Mouse (Mus musculus) CD4-positive, CD25-positive, alpha-beta regulatory T cell, adult 4 months (primary cell): ENCODE data around the gene Tex19.2. TPM values are rescaled to one million over a fixed set of nuclear protein-coding genes. Genes with fewer than 3 reads are reported as not detected.

Experiments used
- ATAC-seq: one replicate; pipeline ENCODE4 v1.8.0; 2017
- polyA plus RNA-seq, 2 experiments: library from polyadenylated mRNA; unstranded; fragments of 100-300 nt; shearing (Covaris generic); gene quantifications; one replicate each; pipeline ENCODE4 v1.2.1; 2017

Tex19.2 gene
- not detected for polyA plus RNA-seq

DNA sequence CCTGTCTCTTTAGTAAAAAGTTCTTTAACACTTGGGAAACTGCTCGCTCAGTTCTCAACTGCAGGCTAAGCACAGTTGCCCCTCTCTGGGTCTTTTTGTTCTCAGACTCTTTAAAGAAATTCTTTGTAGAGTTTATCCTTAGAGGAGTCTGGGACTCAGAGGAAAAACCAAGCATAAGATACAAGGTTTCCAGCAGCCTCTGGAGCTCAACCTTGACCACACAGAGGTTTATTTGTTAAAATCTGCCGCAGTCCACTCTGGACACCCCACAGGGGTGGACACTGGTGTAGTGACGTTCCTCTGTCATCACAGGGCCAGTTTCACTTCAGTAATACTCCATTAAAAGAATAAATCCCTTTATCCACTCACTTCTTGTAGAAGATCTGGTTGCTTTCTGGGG, at the start of gene Tex19.2:
Gene Tex19.2, minus strand, starts transcription at position 101 of the 400 bp plus-strand sequence.
- no peak for ATAC-seq

DNA sequence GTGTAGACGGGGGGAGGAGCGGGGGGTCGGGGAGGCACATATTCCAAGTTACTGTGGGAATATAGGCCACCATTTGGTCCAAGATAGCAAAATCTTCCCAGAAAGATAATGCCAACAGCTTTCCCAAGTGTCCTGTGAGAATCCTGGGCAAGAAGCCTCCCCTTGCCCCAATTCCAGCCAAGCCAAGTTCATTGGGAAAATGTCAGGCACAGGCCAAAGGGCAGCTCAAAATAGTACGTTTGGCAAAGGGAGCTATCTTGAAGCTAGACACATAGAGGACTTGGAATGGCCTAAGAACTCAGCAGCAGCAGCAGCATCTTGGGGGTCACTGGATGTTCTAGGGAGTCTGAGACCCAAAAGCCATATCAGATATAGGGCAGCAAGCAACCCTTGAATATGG, 45.3 kb upstream of the Tex19.2 start:
- no peak for ATAC-seq

DNA sequence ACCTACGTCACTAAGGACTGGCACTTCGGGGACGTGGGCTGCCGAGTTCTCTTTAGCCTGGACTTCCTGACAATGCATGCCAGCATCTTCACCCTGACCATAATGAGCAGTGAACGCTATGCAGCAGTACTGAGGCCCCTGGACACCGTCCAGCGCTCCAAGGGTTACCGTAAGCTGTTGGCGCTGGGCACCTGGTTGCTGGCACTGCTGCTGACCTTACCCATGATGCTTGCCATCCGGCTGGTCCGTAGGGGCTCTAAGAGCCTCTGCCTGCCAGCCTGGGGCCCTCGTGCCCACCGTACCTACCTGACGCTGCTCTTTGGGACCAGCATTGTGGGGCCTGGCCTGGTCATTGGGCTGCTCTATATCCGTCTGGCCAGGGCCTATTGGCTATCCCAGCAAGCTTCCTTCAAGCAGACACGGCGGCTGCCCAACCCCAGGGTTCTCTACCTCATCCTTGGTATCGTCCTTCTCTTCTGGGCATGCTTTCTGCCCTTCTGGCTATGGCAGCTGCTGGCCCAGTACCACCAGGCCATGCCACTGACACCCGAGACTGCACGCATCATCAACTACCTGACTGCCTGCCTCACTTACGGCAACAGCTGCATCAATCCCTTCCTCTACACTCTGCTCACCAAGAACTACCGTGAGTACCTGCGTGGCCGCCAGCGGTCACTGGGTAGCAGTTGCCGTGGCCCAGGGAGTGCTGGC, 42.3 kb upstream of the Tex19.2 start:
- ATAC-seq, result no peak

DNA sequence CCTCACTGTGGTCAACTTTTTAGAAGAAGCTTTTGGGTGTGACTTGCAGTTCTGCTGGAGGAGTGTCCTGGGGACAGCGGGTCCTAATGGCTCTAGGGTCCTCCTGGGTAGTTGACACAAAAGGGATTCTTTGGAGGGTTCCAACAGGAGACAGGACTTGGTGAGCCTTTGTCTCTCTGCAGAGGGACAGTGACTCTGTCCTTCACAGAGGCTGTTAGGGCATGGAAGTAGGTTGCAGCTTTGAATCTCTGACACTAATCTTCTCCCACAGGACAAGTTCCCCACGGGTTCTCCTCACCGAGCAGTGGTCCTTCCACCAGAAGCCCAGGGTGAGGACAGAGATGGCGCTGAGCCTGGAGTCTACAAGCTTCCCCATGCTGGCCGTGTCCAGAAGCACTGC, 41.5 kb upstream of the Tex19.2 start, which contains the start of gene Uts2r:
Gene Uts2r, plus strand, starts transcription at position 301 of the 400 bp plus-strand sequence.
- no peak for ATAC-seq

DNA sequence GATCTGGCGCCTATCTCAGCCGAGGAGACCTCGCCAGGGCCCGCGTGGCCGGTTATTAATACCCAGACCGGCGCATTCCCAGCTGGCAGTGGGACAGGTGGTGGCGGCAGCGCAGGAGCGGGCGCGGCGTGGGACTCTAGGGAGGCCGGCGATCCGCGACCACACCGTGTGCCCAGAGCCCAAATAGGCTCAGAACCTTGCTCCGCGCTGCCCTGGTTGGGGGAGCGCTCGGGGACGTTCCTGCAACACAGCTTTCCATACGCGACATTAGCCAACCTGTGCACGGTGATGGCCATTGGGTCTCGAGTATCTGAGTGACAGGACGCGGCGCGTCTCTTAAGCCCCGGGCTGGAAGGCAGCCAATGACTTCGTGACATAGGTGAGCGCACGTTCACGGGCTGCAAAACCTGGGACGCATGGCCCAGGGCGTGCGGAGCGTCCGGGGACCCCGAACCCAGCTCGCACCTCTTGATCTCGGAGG, 38.0 kb upstream of the Tex19.2 start:
- ATAC-seq, result no peak

DNA sequence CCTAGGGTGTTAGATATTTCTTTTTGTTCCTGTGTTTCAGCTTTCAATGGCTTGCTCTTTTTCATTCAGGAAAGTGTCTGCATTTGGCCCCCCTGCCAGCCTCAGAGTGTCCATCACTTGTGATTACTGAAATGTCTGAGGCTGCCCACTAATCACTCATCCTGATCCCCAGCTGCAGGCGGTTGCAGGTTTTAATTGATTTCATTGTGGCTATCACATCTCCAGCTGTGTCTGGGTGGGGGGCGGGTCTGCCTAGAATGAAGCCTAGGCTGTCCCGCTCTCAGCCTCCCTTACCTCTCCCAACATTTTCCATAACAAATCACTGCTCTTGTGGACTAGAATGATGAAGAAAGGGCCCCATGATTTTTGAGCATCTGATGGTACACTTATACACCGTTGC, 35.7 kb upstream of the Tex19.2 start:
- no peak for ATAC-seq

DNA sequence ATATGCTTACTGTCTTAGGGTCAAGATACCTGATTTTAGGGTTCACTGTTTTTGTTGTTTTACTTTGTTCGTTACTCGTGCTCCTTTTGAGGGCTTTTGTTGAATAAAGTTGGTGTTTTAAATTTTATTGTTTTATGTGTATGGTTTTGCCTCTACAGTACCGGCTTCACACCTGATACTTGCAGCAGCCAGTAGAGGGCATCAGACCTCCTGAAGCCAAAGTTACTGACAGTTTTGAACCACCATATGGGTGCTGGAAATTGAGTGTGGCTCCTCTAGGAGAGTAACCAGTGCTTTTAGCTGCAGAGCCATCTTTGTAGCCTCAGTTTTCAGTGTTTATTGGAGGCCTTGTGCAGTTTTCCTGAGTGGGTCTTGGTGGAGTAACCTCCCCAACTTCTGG, 29.7 kb upstream of the Tex19.2 start:
- ATAC-seq, result no peak

DNA sequence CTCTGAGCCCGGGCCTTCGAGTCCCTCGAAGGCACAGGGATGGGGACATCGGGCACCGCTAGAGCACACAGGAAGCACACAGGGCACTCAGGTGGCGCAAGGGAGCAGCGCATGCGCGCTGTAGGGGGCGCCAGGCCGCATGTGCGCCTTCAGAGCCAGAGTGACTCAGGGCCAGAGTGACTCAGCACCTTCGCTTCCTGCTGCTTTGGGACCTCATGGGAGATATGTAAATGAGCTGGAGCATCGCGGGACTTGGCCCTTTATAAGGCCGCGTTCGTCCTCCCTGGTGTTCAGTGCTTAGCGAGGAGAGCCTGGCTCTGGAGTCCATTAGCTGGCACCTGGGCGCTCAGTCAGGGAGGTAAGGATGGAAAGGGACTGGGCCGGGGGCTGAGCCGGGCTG, 27.4 kb upstream of the Tex19.2 start, which contains the start of gene Tex19.1:
Gene Tex19.1, plus strand, starts transcription at position 279 of the 400 bp plus-strand sequence.
- ATAC-seq, result no peak

DNA sequence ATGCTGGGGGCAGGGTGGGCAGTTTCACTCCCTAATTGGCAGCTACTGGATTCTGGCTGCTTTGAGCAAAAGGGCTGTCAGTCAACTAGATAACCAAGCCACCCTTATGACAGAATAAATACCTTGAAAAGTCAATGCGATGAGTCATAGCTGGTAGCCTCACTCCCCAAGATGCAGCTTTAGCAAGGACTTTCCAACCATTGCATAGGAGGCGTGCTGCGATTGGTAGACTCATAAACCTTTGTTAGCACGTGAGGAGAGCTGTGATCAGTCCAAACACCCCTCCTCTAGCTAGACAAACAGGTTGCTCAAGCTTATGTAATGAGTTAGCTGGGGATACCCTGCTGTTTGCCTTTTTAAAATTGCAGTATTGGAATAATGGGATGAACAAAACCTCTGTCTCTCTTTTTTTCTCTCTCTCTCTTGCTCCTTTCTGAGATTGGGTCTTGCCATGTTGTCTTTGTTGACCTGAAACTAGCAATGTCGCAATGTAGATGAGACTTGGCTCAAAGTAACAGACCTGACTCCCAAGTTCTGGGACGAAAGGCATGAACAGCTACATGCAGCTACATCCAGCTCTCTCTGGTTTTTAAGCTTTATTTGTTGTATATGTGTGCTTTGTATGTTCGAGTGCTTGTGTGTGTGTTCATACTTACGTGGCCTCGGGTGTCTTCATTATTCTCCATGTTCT, 25.0 kb upstream of the Tex19.2 start:
- ATAC-seq, result no peak

DNA sequence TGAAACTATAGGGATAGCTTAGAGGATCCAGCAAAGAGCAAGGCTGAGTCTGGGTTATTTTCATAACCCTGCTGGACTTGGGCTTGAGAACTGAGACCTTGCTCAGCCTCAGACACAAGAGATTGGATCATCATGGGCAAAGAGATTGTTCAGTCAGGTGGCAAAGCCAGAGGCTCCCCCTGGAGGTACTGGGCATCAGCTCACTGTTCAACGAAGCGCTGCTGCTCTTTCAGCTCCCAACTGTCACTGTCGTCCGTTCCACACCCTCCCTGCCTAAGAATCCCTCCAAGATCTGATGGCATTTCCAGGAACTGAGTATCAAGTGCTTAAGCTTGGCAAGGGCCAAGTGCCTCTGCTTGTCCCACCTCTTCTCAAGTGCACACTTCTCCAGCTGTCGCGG, 20.3 kb upstream of the Tex19.2 start:
- ATAC-seq, result no peak

DNA sequence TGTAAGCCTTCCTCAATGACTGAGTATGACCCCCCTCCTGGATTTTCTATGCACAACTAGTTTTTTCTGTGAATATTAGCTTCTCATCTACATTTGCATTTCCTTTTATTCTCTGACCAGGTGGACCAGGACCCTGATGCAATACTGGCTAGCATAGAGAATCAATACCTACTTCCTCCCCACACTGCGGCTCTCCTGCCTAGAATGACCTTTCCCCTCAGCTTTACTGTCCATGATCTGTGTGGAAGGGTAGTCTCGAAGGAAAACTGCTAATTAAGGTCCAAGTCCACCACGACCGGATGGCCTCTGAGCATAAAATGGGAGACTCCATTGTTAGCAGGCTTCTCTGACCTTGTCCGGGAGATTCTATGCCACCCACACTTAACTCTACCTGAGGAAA, 19.2 kb upstream of the Tex19.2 start:
- no peak for ATAC-seq

DNA sequence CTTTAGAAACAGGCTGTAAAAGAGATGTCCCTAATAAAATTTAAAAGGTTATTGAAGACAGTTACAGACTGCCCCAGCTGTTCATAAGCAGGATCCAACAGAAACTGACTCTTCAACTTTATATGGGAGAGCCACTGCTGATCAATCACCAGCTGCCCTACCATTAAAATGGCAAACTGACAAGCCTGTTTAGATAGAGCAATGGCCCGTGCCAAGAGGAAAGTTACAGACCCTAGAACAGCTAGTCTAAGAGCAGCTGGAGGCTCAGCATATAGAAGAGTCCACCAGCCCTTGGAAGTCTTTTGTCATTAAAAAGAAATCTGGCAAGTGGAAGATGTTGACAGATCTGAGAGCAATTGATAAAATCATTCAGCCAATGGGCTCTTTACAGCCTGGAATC, 16.1 kb upstream of the Tex19.2 start:
- no peak for ATAC-seq

DNA sequence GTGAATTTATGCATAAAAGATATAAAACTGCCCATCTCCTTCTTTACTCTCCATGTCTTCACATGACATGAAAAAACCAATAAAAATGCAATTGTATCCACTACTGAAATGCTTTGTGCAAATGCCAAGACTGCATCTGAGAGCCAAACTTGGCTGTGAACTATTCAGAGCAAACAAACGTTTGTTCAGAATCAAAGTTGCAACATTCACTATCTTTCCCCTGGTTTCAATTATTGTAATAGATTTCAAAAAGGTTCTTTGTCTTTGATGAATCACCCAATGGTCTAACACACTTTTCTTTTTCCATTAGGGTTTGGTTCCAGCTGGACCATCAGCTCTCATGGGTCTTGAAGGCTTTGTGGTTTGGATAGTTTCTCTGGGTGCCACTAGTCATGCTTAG, 11.1 kb upstream of the Tex19.2 start:
- ATAC-seq, result no peak

DNA sequence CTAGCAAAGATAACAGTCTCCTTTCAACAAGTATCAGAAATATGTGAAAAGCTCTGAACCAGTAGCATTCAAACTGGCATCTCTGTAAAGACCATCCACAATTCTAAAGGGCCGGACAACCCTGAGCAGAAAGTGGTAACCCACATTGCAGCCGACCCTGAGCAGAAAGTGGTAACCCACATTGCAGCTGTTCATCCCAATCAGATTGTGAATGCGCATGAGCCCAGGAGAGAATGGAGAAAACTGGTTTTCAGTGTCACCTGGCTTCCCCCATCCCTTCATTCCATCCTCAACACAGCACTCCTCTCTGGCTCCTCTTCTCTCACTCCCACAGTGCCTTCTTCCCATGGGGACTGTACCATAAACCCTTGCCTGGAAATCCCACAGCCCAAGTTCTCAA, 9.0 kb upstream of the Tex19.2 start:
- ATAC-seq, result no peak

DNA sequence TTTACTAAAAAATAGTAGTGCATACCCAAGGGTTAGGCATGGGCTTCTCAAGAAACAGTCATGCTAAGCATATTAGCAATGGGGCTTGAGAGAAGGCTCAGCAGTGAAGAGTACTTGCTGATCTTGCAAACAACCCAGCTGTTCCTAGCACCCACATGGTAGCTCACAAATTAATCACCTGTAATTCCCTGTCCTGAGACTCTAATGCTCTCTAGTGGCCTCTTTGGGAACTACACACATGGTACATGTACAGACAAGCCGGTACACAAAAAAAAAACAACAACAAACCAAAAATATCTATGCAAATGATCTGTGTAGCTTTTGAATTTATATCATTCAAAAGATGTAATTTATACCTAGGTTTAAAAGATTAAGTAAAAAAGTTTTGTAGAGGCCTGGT, 7.9 kb upstream of the Tex19.2 start:
- ATAC-seq, result no peak

DNA sequence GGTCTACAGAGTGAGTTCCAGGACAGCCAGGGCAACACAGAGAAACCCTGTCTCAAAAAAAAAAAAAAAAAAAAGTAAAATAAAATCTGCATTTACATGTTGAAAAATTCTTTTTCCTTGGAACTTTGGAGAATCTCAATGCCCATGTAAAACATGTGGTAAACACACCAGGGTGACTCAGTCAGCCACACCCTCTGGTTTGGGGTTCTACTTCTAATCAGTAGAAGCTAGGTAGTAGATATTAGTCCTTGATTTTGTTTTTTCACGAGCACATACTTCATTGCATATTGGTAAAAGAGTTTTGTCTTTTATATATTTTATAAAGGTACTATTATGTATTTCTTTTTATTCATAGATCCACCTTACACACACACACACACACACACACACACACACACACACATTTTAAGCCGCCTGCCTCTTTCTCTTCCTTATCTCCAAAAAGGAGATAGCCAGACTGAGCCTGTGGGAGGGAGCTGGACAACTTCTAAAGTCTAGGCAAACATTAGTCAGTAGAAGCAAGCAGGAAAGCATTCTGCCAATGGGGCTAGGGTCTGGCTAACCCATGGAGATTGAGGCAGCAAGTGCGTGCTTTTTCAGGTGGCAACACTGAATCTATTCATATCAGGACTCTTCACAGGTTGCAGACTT, 7.2 kb upstream of the Tex19.2 start:
- no peak for ATAC-seq

DNA sequence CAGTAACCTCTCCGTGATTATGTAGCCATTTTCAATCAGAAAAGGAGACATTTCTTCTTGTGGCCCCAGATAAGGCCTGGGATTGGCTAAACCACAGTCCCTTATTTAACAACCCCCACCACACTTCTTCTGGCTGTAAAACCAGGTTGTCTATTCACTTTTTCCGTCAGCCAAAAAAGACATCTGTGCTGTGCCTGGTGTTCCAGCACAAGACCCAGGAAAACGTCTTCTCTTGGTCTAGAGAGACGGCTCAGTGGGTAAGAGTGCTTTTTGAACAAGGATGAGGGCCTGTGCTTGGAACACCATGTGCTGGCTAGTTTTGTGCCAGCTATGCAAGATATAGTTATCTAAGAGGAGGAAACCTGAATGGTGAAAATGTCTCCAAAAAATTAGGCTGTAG, 5.0 kb upstream of the Tex19.2 start:
- ATAC-seq, result no peak

DNA sequence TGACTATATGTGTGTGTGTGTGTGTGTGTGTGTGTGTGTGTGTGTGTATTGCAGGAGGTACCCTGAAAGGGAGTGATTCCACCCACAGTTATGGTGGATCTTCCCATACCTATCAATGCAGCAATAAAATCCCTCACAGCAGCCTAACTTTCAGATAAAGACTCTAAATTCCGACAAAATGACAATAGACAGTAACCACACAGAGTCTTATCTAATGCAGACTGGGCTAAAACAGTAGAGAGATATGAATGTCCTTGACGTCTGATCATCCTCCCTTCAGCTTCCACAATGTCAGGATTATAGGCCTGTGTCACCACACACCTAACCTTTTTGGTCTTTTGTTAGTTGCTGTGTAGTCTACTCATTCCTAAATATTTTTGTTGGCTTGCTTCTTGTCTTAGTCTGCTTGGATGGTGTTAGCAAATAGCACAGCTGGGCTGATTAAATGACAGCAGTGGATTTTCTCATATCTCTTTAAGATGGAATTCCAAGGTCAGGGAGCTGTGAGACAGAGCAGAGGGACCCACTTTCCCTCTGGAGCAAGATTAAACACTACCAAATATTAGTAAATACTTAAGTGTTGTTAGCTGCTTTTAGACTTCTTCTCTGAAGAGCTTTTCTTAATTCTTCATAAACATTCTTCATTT, 3.7 kb upstream of the Tex19.2 start:
- no peak for ATAC-seq

DNA sequence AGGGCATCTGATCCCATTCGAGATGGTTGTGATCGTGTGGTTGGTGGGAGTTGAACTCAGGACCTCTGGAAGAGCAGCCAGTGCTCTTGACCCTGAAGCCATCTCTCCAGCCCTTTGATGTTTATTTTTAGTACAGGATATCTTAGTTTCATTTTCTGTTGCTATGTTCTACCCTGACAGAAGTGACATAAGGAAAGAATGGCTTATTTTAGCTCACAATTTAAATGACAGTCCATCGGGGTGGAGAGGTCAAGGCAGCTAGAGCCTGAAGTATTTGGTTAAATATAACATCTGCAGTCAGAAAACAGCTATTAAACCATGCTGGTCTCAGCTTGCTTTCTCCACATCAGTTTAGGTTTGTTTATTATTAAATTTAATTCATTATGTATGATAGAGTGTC, 2.7 kb upstream of the Tex19.2 start:
- ATAC-seq, result no peak

DNA sequence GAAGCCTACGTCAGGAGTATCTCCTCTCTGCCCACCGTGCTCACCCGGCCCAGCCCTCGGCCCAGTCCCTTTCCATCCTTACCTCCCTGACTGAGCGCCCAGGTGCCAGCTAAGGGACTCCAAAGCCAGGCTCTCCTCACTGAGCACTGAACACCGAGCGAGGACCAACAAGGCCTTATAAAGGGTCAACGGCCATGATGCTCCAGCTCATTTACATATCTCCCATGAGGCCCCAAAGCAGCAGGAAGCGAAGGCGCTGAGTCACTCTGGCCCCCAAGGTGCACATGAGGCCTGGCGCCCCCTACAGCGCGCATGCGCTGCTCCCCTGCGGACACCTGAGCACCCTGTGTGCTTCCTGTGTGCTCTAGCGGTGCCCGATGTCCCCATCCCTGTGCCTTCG, 371 bp downstream of the Tex19.2 start:
- no peak for ATAC-seq

DNA sequence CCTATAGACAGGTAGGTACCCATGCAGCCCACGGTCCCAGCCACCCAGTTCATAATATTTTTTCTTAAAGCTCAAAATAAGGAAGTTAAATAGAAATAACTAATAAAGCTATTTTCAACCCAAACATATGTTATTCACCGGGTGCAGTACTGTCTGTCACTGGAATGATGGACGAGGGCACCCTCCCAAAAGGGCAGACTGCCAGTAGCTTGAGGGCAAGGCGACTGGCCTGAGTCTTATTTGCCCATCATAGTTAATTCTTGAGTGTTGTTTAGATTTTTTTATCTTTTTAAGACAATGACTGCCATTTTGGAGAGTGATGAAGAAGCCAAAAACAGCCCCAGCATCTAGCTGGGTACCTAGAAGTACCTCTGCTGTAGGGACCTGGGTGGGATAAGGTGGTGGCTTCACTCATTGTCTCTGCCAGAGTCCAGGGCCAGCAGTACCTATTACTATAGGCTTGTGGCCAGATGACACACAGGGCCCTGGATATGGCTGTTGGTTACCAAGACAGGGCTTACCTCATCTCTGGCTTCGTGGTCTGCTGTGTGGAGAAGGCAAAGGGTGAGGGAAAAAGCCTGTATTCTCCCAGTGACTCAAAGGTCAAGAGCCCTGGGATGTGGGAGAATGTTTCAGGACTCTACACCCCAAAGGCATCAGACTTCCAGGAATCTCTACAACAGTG, 6.2 kb downstream of the Tex19.2 start:
- no peak for ATAC-seq

DNA sequence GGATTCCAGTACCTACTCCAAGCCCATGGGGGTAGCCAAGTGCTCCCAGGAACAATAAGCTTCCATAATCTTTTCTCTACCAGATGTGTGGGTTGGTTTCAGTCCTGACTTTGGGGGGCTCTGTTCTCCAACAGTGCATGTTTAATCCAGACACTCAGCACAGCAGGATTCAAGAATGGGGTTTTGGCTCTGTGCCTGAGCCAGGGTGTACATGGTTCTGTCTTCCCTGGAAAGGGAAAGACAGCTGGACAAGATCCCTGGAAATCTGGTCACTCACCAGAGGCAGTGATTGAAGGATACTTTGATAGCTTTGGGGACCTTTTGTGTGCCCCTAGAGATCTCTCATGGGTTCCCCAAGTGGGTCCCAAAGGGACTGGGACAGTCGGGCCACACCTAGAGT, 6.9 kb downstream of the Tex19.2 start:
- no peak for ATAC-seq

DNA sequence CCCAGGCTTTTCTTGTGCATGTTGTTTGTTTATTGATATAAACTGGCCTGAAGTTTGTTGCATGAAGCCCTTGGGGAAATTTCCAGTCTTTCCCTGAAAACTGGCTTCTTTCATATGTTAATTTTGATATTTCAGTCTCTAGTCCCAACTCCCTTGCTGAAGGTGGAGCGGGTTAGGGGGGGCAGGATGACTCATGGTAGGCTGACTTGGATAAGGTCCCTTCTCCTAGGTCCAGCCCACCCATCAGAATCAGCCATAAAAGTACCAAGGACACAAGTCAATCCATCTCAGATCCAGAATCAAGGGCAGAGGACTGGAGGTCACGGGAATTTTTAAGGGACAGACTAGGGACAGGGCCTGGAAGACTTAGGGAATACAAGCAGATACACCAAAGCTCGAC, 7.4 kb downstream of the Tex19.2 start:
- no peak for ATAC-seq
